Mouse (Mus musculus) neural tube, embryonic 15.5 days (tissue): ENCODE data around the gene C130032M10Rik. TPM values are rescaled to one million over a fixed set of nuclear protein-coding genes. Genes with fewer than 3 reads are reported as not detected.

Experiments
- ATAC-seq: fragments of 200-750 bp; cut with Nextera tagmentation; 2 replicates; pipeline ENCODE4 v1.8.0; 2017; ENCODE audit warnings: mild to moderate bottlenecking, moderate TSS enrichment, moderate library complexity; ENCODE audit not compliant: low FRiP score
- H3K27ac ChIP-seq: fragments of 300-500 bp; sonication (generic); replicated peaks from 2 replicates; pipeline ENCODE4 v1.5.1; 2015; ENCODE audit warnings: mild to moderate bottlenecking, inconsistent platforms
- H3K27me3 ChIP-seq: fragments of 300-500 bp; sonication (generic); replicated peaks from 2 replicates; pipeline ENCODE4 v1.6.1; 2015; ENCODE audit warnings: inconsistent platforms
- H3K36me3 ChIP-seq: fragments of 300-500 bp; sonication (generic); 2 replicates; pipeline ENCODE4 v1.6.1; 2015; ENCODE audit warnings: inconsistent platforms
- H3K4me1 ChIP-seq: fragments of 300-500 bp; sonication (generic); 2 replicates; pipeline ENCODE4 v1.6.1; 2015; ENCODE audit warnings: inconsistent platforms
- H3K4me2 ChIP-seq: fragments of 300-500 bp; sonication (generic); 2 replicates; pipeline ENCODE4 v1.6.1; 2015; ENCODE audit warnings: inconsistent platforms, mild to moderate bottlenecking, moderate library complexity
- H3K4me3 ChIP-seq: fragments of 300-500 bp; sonication (generic); replicated peaks from 2 replicates; pipeline ENCODE4 v1.5.1; 2015; ENCODE audit warnings: mild to moderate bottlenecking, inconsistent platforms
- H3K9ac ChIP-seq: fragments of 300-500 bp; sonication (generic); replicated peaks from 2 replicates; pipeline ENCODE4 v1.6.1; 2015; ENCODE audit warnings: mild to moderate bottlenecking, inconsistent platforms
- H3K9me3 ChIP-seq: fragments of 300-500 bp; sonication (generic); replicated peaks from 2 replicates; pipeline ENCODE4 v1.6.1; 2016; ENCODE audit warnings: inconsistent platforms
- WGBS: fragments of 180-500 bp; shearing (Covaris S2); methylation state at CpG from one replicate; pipeline ENCODE4 v1.1.7; 2015; ENCODE audit warnings: mixed read lengths; 5-methylcytosine and 5-hydroxymethylcytosine counted together
- polyA plus RNA-seq: library from polyadenylated mRNA; unstranded; fragments of >200 nt; fragmentation: Nextera tagmentation; extraction: Ambion mirVana; gene quantifications from 2 replicates; pipeline ENCODE4 v1.2.1, GENCODE M21; 2015

The C130032M10Rik gene
- not detected in 2 replicates for polyA plus RNA-seq

- H3K36me3 ChIP-seq, result peaks cover 17% of the 10 kb centered on the region
- ATAC-seq, result no peak
- peaks cover 20% of the 10 kb centered on the region for H3K9me3 ChIP-seq
- H3K27me3 ChIP-seq, result no peaks in the 10 kb centered on the region
- no peak within 1 kb of the TSS for H3K4me3 ChIP-seq
- no peak within 1 kb of the TSS for H3K9ac ChIP-seq
- H3K4me1 ChIP-seq, result no peaks in the 10 kb centered on the region
- no peak within 1 kb of the TSS for H3K4me2 ChIP-seq
- 87% methylated on average over 11 of the region's 11 CpGs for WGBS
- H3K27ac ChIP-seq, result no peak within 1 kb of the TSS
Measured at GRCm38 (mm10) chr9:114515364-114515763, at the start of gene C130032M10Rik. TSS of gene C130032M10Rik (plus strand) at chr9:114515697.

- no peaks in the 10 kb centered on the region for H3K9me3 ChIP-seq
- no peak overlapping the region for H3K9ac ChIP-seq
- no peaks in the 10 kb centered on the region for H3K4me1 ChIP-seq
- no peaks in the 10 kb centered on the region for H3K27me3 ChIP-seq
- peaks cover 26% of the 10 kb centered on the region for H3K36me3 ChIP-seq
- no peak overlapping the region for H3K4me3 ChIP-seq
- H3K27ac ChIP-seq, result no peak overlapping the region
- WGBS, result 81% methylated on average over 7 of the region's 7 CpGs
- ATAC-seq, result no peak
- H3K4me2 ChIP-seq, result no peak overlapping the region
Measured at GRCm38 (mm10) chr9:114466871-114467270, 48.6 kb upstream of the C130032M10Rik start.

GRCm38 (mm10) chr9:114468217-114468616, 47.3 kb upstream of the C130032M10Rik start:
- WGBS, result 86% methylated on average over 5 of the region's 5 CpGs
- H3K27me3 ChIP-seq, result no peaks in the 10 kb centered on the region

GRCm38 (mm10) chr9:114468701-114469100, 46.8 kb upstream of the C130032M10Rik start:
- H3K27ac ChIP-seq, result no peak overlapping the region
- H3K4me3 ChIP-seq, result no peak overlapping the region
- H3K36me3 ChIP-seq, result peaks cover 19% of the 10 kb centered on the region
- WGBS, result 95% methylated on average over 4 of the region's 4 CpGs
- no peak overlapping the region for H3K9ac ChIP-seq
- ATAC-seq, result no peak
- H3K9me3 ChIP-seq, result no peaks in the 10 kb centered on the region
- no peaks in the 10 kb centered on the region for H3K27me3 ChIP-seq
- no peaks in the 10 kb centered on the region for H3K4me1 ChIP-seq
- H3K4me2 ChIP-seq, result no peak overlapping the region

More at GRCm38 (mm10) chr9:114468217-114468616, 47.3 kb upstream of the C130032M10Rik start:
- Histone ChIP-seq H3K4me3 (no peak overlapping the region), H3K27ac (no peak overlapping the region), H3K4me2 (no peak overlapping the region), H3K9ac (no peak overlapping the region), H3K4me1 (no peaks in the 10 kb centered on the region), H3K9me3 (no peaks in the 10 kb centered on the region), H3K36me3 (peaks cover 20% of the 10 kb centered on the region)
- no peak for ATAC-seq

- Histone ChIP-seq H3K4me3 (no peak overlapping the region), H3K4me2 (no peak overlapping the region), H3K27ac (no peak overlapping the region), H3K27me3 (no peaks in the 10 kb centered on the region), H3K9ac (no peak overlapping the region), H3K36me3 (no peaks in the 10 kb centered on the region), H3K4me1 (no peaks in the 10 kb centered on the region), H3K9me3 (no peaks in the 10 kb centered on the region)
- WGBS, result 79% methylated on average over 7 of the region's 7 CpGs
- ATAC-seq, result no peak
Measured at GRCm38 (mm10) chr9:114471892-114472291, 43.6 kb upstream of the C130032M10Rik start.

GRCm38 (mm10) chr9:114477019-114477418, 38.5 kb upstream of the C130032M10Rik start:
- Histone ChIP-seq H3K9ac (no peak overlapping the region), H3K4me2 (no peak overlapping the region), H3K4me1 (no peaks in the 10 kb centered on the region), H3K27me3 (no peaks in the 10 kb centered on the region), H3K36me3 (no peaks in the 10 kb centered on the region), H3K4me3 (no peak overlapping the region), H3K9me3 (no peaks in the 10 kb centered on the region), H3K27ac (no peak overlapping the region)
- no peak for ATAC-seq
- 95% methylated on average over 9 of the region's 9 CpGs for WGBS

GRCm38 (mm10) chr9:114480940-114481339, 34.6 kb upstream of the C130032M10Rik start:
- H3K27ac ChIP-seq, result no peak overlapping the region
- ATAC-seq, result no peak
- no peak overlapping the region for H3K4me2 ChIP-seq
- H3K9me3 ChIP-seq, result no peaks in the 10 kb centered on the region
- WGBS, result 83% methylated on average over 3 of the region's 3 CpGs
- H3K4me3 ChIP-seq, result no peak overlapping the region
- H3K4me1 ChIP-seq, result no peaks in the 10 kb centered on the region
- no peak overlapping the region for H3K9ac ChIP-seq
- no peaks in the 10 kb centered on the region for H3K36me3 ChIP-seq
- H3K27me3 ChIP-seq, result no peaks in the 10 kb centered on the region

GRCm38 (mm10) chr9:114484771-114485170, 30.7 kb upstream of the C130032M10Rik start:
- ATAC-seq, result no peak
- Histone ChIP-seq H3K9ac (no peak overlapping the region), H3K4me1 (no peaks in the 10 kb centered on the region), H3K4me2 (no peak overlapping the region), H3K9me3 (no peaks in the 10 kb centered on the region), H3K27me3 (no peaks in the 10 kb centered on the region), H3K36me3 (no peaks in the 10 kb centered on the region), H3K27ac (no peak overlapping the region), H3K4me3 (no peak overlapping the region)
- 88% methylated on average over 5 of the region's 5 CpGs for WGBS

GRCm38 (mm10) chr9:114486808-114487207, 28.7 kb upstream of the C130032M10Rik start:
- 82% methylated on average over 4 of the region's 4 CpGs for WGBS
- H3K27me3 ChIP-seq, result no peaks in the 10 kb centered on the region
- no peaks in the 10 kb centered on the region for H3K36me3 ChIP-seq
- ATAC-seq, result no peak
- no peak overlapping the region for H3K4me3 ChIP-seq
- no peaks in the 10 kb centered on the region for H3K4me1 ChIP-seq
- H3K4me2 ChIP-seq, result no peak overlapping the region
- H3K27ac ChIP-seq, result no peak overlapping the region
- H3K9ac ChIP-seq, result no peak overlapping the region
- H3K9me3 ChIP-seq, result no peaks in the 10 kb centered on the region

- no peaks in the 10 kb centered on the region for H3K36me3 ChIP-seq
- no peaks in the 10 kb centered on the region for H3K4me1 ChIP-seq
- H3K27ac ChIP-seq, result no peak overlapping the region
- H3K4me2 ChIP-seq, result no peak overlapping the region
- H3K9ac ChIP-seq, result no peak overlapping the region
- no peak for ATAC-seq
- H3K27me3 ChIP-seq, result no peaks in the 10 kb centered on the region
- H3K4me3 ChIP-seq, result no peak overlapping the region
- 84% methylated on average over 23 of the region's 23 CpGs for WGBS
- no peaks in the 10 kb centered on the region for H3K9me3 ChIP-seq
Measured at GRCm38 (mm10) chr9:114487481-114488258, 27.8 kb upstream of the C130032M10Rik start.

- no peak overlapping the region for H3K4me2 ChIP-seq
- 89% methylated on average over 7 of the region's 7 CpGs for WGBS
- H3K36me3 ChIP-seq, result no peaks in the 10 kb centered on the region
Measured at GRCm38 (mm10) chr9:114496469-114496868, 19.0 kb upstream of the C130032M10Rik start.

GRCm38 (mm10) chr9:114498218-114498617, 17.3 kb upstream of the C130032M10Rik start:
- peak overlapping the region; percentile 37 for H3K4me2 ChIP-seq
- H3K4me3 ChIP-seq, result no peak overlapping the region
- no peak; the same call in 1 of the 2 replicates for ATAC-seq
- no peak overlapping the region for H3K9ac ChIP-seq
- 0 out of 2 replicates have a peak, but pooled peaks cover 8% of the 10 kb centered on the region for H3K27me3 ChIP-seq
- H3K27ac ChIP-seq, result no peak overlapping the region
- no peaks in the 10 kb centered on the region for H3K36me3 ChIP-seq
- H3K4me1 ChIP-seq, result peaks cover 3% of the 10 kb centered on the region
- 9% methylated on average over 11 of the region's 11 CpGs for WGBS
- H3K9me3 ChIP-seq, result no peaks in the 10 kb centered on the region

More at GRCm38 (mm10) chr9:114496469-114496868, 19.0 kb upstream of the C130032M10Rik start:
- H3K27me3 ChIP-seq, result 0 out of 2 replicates have a peak, but pooled peaks cover 8% of the 10 kb centered on the region
- ATAC-seq, result no peak
- no peak overlapping the region for H3K4me3 ChIP-seq
- no peak overlapping the region for H3K27ac ChIP-seq
- no peaks in the 10 kb centered on the region for H3K9me3 ChIP-seq
- no peak overlapping the region for H3K9ac ChIP-seq
- peaks cover 3% of the 10 kb centered on the region for H3K4me1 ChIP-seq
